Mouse (Mus musculus) testis, adult 2 months (tissue): ENCODE data around the gene Tead4. TPM values are rescaled to one million over a fixed set of nuclear protein-coding genes. Genes with fewer than 3 reads are reported as not detected.

Experiments used
- H3K27ac ChIP-seq: fragments of 200-500 bp; 2 replicates; pipeline ENCODE4 v1.5.1; 2012; ENCODE audit warnings: low read depth, low read length; ENCODE audit not compliant: control insufficient read depth, insufficient read depth
- H3K27me3 ChIP-seq: fragments of 200-500 bp; 2 replicates; pipeline ENCODE4 v1.6.1; 2012; ENCODE audit warnings: mild to moderate bottlenecking, low read length, moderate library complexity; ENCODE audit not compliant: control insufficient read depth, insufficient read depth
- H3K36me3 ChIP-seq: fragments of 200-500 bp; 2 replicates; pipeline ENCODE4 v1.6.1; 2012; ENCODE audit warnings: mild to moderate bottlenecking, low read length; ENCODE audit not compliant: control insufficient read depth, insufficient read depth
- H3K4me1 ChIP-seq: fragments of 200-500 bp; 2 replicates; pipeline ENCODE4 v1.6.1; 2012; ENCODE audit warnings: low read length; ENCODE audit not compliant: control insufficient read depth, insufficient read depth
- H3K4me3 ChIP-seq: fragments of 200-500 bp; 2 replicates; pipeline ENCODE4 v1.5.1; 2012; ENCODE audit warnings: low read depth, mild to moderate bottlenecking, low read length, moderate library complexity, mixed read lengths; ENCODE audit not compliant: control insufficient read depth
- CTCF ChIP-seq: fragments of 200-500 bp; IDR thresholded peaks from 2 replicates; pipeline ENCODE4 v1.5.1; 2012; ENCODE audit warnings: low read depth, mild to moderate bottlenecking, inconsistent platforms, low read length, moderate library complexity; ENCODE audit not compliant: control insufficient read depth, insufficient read depth, insufficient replicate concordance
- POLR2A ChIP-seq: fragments of 200-500 bp; IDR thresholded peaks from 2 replicates; pipeline ENCODE4 v1.6.1; 2012; ENCODE audit warnings: low read depth, mild to moderate bottlenecking, inconsistent platforms, low read length, moderate library complexity; ENCODE audit not compliant: control insufficient read depth
- polyA plus RNA-seq: library from polyadenylated mRNA; depleted of rRNA; stranded (reverse); fragments of >200 nt; gene quantifications from 2 replicates; pipeline ENCODE4 v1.2.3, GENCODE M21; 2012

The Tead4 gene
- polyA plus RNA-seq, 1 experiment: 0.05 TPM

DNA sequence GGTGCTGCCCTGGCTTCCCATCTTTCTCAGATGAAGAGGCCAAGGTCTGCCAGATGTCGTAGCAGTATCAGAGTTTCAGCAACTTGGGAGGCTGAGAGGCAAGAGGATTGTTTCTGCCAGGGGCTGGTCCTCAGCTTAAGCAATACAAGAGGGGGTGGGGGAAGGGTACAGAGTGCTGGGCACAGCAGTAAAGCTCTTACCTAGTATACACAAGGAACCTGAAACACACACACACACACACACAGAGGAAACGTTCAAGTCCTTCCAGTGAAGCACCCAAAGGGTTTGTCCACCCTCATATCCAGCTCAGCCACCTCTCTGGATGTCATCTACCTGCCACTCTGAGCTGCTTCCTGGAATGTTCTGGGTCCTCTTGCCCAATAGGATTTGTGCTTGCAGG is 44.7 kb downstream of the Tead4 start:
- Histone ChIP-seq H3K4me1 (no peaks in the 10 kb centered on the region), H3K27ac (no peak overlapping the region), H3K36me3 (no peaks in the 10 kb centered on the region), H3K4me3 (no peak overlapping the region), H3K27me3 (no peaks in the 10 kb centered on the region)
- TF ChIP-seq POLR2A: no peak
- no peak for TF ChIP-seq CTCF

DNA sequence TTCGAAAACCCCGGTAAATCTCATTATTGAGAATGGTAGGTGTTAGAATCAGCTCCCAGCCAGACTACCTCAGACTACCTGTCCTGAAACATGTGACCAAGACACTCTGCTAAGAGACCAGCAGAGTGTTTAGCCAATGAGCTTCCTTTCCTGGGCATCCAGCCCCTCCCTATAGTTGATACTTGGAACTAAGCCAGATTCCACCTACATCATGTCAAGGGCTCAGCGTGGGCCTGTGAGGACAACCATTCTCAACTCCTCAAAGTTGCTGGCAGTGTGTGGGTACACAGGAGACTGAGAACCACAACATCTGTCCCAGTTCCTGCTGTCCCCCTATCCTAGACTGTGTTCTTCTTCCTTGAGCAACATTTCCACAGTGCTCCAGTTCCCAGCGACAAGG is 45.3 kb downstream of the Tead4 start:
- Histone ChIP-seq H3K27ac (no peak overlapping the region), H3K27me3 (no peaks in the 10 kb centered on the region), H3K4me1 (no peaks in the 10 kb centered on the region), H3K36me3 (no peaks in the 10 kb centered on the region), H3K4me3 (no peak overlapping the region)
- TF ChIP-seq CTCF (no peak), POLR2A (no peak)

DNA sequence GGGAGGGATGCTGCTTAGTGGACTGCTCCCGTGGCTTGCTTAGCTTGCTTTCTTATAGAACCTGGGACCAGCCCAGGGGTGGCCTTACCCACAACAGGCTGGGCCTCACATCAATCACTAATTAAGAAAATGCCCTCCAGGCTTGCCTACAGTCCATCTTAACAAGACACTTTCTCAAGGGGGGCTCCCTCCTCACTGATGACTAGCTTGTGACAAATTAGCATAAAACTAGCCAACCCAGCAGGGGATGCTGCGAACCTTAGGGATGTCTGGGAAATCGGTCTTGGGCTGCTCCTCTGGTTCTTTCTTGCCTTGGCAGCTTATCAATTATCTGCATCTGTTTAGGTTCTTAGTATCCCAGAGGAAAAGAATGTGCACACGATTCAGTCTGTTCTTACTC is 46.1 kb downstream of the Tead4 start:
- TF ChIP-seq POLR2A (no peak), CTCF (no peak)
- no peaks in the 10 kb centered on the region for H3K36me3 ChIP-seq
- no peaks in the 10 kb centered on the region for H3K4me1 ChIP-seq
- H3K27ac ChIP-seq: no peak overlapping the region
- H3K4me3 ChIP-seq: no peak overlapping the region
- H3K27me3 ChIP-seq: no peaks in the 10 kb centered on the region

DNA sequence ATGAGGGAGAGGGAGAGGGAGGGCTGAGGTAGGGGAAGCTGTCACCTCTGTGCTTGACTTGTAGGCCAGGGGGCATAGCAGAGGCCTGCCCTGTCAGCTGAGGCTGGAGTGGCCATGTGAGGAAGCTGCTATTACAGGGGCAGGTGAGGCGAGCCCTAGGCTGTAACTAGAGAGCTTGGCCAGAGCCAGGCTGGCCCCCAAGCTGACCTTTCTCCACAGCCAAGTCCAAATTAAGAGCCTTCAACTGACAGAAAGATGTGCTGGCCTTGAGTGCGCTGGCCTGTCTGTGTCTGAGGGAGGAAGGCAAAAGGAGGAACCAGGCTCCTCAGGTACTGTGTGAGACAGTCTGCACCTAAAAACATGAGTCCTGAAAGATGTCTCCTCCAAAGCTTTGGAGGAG is 47.5 kb downstream of the Tead4 start:
- Histone ChIP-seq H3K36me3 (no peaks in the 10 kb centered on the region), H3K4me1 (no peaks in the 10 kb centered on the region), H3K4me3 (no peak overlapping the region), H3K27ac (no peak overlapping the region), H3K27me3 (no peaks in the 10 kb centered on the region)
- no peak for TF ChIP-seq POLR2A
- TF ChIP-seq CTCF: no peak

DNA sequence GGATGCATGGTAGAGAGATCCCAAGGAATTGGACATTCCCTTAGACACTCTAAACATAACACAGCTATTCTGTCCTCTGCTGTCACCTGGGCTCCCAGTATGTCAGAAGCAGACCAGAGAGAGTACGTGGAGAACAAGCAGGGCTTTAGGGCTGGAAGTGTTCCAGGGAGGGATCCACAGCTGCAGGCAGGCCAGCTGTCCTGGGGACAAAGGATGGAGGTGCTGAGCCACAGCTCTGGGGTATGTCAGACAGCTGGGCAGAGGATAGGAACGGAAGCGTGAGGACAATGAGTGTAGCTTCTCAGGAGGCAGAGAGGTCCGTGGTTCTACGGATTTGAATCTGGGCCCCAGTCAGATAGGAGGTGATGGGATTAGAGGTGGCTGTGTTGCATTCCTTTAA is 50.0 kb downstream of the Tead4 start:
- no peaks in the 10 kb centered on the region for H3K36me3 ChIP-seq
- no peak overlapping the region for H3K4me3 ChIP-seq
- TF ChIP-seq POLR2A: no peak
- no peak for TF ChIP-seq CTCF
- no peaks in the 10 kb centered on the region for H3K27me3 ChIP-seq
- H3K27ac ChIP-seq: no peak overlapping the region
- no peaks in the 10 kb centered on the region for H3K4me1 ChIP-seq

DNA sequence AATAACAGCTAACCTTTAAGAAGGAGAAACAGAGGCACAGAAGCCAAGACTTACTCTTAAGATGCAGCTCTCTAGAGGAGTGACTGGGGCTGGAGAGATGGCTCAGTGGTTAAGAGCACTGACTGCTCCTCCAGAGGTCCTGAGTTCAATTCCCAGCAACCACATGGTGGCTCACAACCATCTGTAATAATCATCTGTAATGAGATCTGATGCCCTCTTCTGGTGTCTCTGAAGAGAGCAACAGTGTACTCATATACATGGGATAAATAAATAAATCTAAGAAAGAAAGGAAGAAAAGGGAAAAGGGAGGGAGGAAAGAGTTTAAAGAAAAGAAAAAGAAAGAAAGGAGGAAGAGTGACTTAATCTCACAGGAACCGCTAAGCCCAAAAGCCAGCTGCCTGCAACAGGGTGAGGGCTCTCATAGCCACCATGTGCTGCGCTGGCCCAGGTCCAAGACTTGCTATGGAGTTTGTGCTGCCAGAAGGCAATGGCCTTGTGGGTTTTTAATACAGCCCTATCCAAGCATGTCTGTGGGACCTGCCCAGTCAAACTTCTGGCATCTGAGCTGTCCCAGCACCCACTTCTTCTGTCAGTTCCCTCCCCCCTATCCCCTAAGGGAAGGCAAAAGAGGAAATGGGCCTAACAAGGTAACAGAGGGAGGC is 63.4 kb downstream of the Tead4 start:
- H3K27ac ChIP-seq: no peak overlapping the region
- TF ChIP-seq POLR2A: no peak
- no peak for TF ChIP-seq CTCF
- peaks cover 2% of the 10 kb centered on the region; the same call in 1 of the 2 replicates for H3K4me1 ChIP-seq

DNA sequence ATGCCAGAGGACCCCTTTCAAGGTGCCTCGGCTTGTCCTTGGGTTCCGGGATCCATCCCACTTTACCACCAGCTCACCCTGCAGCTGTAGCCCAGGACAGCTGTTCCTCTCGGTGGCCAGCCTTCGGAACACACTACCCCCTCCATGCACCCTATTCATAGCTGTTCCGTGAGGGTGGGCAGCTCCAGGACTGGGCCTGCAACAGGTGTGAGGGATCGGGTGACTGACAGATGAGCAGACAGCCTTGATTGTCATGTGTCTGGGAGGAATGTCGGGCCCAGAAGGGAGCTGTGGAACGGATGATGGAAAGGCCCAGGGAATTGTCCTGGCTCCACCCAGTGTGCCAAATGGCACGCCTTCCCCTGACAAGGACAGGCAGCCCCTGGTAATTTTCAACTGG is 64.0 kb downstream of the Tead4 start:
- no peak overlapping the region for H3K4me3 ChIP-seq
- H3K36me3 ChIP-seq: no peaks in the 10 kb centered on the region
- TF ChIP-seq CTCF: no peak
- TF ChIP-seq POLR2A: no peak
- H3K27ac ChIP-seq: no peak overlapping the region
- peaks cover 2% of the 10 kb centered on the region; the same call in 1 of the 2 replicates for H3K4me1 ChIP-seq
- no peaks in the 10 kb centered on the region for H3K27me3 ChIP-seq

More for the DNA sequence above, 63.4 kb downstream of the Tead4 start:
- H3K4me3 ChIP-seq: no peak overlapping the region
- no peaks in the 10 kb centered on the region for H3K36me3 ChIP-seq
- no peaks in the 10 kb centered on the region for H3K27me3 ChIP-seq
